ENCODE assay signal across 7 mouse cellular contexts in the genomic region with DNA sequence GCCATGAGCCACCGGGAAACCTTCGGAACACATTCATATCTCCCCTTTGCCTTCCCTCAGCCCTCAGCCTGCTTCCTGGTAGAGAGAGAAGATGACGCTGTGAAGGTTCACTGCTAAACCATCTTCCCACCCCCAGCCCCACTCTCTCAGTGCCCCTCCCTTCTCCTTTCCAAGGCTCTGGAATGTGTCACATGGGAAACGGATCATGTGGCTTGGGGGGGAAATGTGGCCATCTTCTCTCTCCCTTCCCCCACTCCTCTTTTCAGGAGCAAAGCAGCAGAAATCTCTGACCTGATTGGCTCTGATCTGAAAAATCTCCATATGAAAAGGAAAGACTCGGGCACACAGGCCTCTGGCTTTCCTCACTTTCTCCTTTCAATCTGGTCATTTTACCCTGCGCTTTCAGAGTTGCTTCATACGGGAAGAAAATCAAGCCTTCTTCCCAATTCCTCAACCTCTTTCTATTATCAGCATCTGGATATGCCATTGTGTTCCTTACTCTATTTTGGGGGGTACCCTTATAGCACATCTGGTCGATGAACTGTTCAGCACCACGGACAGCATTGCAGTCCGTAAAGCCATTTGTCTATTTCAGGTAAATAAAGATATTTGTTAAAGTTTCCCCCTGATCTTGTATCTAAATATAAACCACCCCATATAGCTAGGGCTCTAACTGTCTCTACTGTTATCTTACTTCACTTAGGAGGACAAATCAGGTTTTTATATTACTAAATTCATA. TPM values are rescaled to one million over a fixed set of nuclear protein-coding genes. Genes with fewer than 3 reads are reported as not detected.
DNase-seq lines count a peak whose midpoint lies in the region; ATAC-seq and TF ChIP-seq lines count a peak whose summit lies in the region.

No protein-coding gene starts in this region.

- H3K9ac ChIP-seq in ES-E14 (ENCODE audit: insufficient read depth, low read depth, low read length, poor library complexity, severe bottlenecking): peak overlapping the region; percentile 95
- peak overlapping the region; percentile 72 for H3K9ac ChIP-seq in hindbrain, embryonic 14.5 days

- no peaks in the 10 kb centered on the region for H3K27me3 ChIP-seq in E14TG2a.4 (ENCODE audit: insufficient read depth, low read length)
- H3K27me3 ChIP-seq in hindbrain, embryonic 14.5 days (ENCODE audit: control insufficient read depth, insufficient read depth, low read length): no peaks in the 10 kb centered on the region

- H3K4me1 ChIP-seq in E14TG2a.4 (replicated peaks; ENCODE audit: low read depth, low read length) (peaks cover 51% of the 10 kb centered on the region), ES-E14 (ENCODE audit: control insufficient read depth in 2 of 2, insufficient read depth in 2 of 2, low read length in 2 of 2, poor library complexity in 1 of 2) (peaks cover 8 to 13% of the 10 kb centered on the region in 2 experiments; a peak in 3 of 4 replicates)
- peaks cover 42% of the 10 kb centered on the region for H3K4me1 ChIP-seq in hindbrain, embryonic 14.5 days (replicated peaks; ENCODE audit: control insufficient read depth, insufficient read depth, low read length)

- DNase-seq in ES-E14 (ENCODE audit: low read depth, low spot score): peak; percentile 95
- peak; percentile 97 for DNase-seq in embryo, embryonic 10.5 days (ENCODE audit: low spot score)
- DNase-seq in hindbrain, embryonic 14.5 days (ENCODE audit: low spot score): peak; percentile 91
- peak; percentile 90 to 98 for DNase-seq in left cerebral cortex, postnatal 14 days (ENCODE audit: low spot score in 2 of 2)
- DNase-seq in retina, embryonic 14.5 days (ENCODE audit: low spot score): peak; percentile 96
- DNase-seq in thymus, postnatal 36 days: no peak

- ATAC-seq in hindbrain, embryonic 14.5 days (ENCODE audit: low FRiP score): peak; percentile 92

- no peaks in the 10 kb centered on the region for H3K9me3 ChIP-seq in E14TG2a.4 (ENCODE audit: low read length)
- no peaks in the 10 kb centered on the region for H3K9me3 ChIP-seq in ES-E14 (ENCODE audit: control insufficient read depth, insufficient read depth, low read depth, low read length)
- no peaks in the 10 kb centered on the region for H3K9me3 ChIP-seq in hindbrain, embryonic 14.5 days (ENCODE audit: control insufficient read depth, low read length)

- TF ChIP-seq CTCF in E14TG2a.4 (conservative IDR thresholded peaks at IDR 0.05; ENCODE audit: low read length): no peak

- in situ Hi-C loops in ES-E14 (cut with MboI; ENCODE audit: low sequenced_read_pairs in 2 of 2, unreplicated experiment in 2 of 2): no loop called here

- intact Hi-C loops in left cerebral cortex, postnatal 14 days (cut with DNase I): loop anchor here (2.0 to 5.0 kb wide), 2 partner anchors 19 to 34 kb away; a partner anchor contains a TSS

- H3K36me3 ChIP-seq in E14TG2a.4 (ENCODE audit: insufficient read depth, low read length) (peaks cover 47% of the 10 kb centered on the region), ES-E14 (ENCODE audit: control insufficient read depth, insufficient read depth, low read length, poor library complexity, severe bottlenecking) (peaks cover 3% of the 10 kb centered on the region; the same call in 1 of the 2 replicates)
- H3K36me3 ChIP-seq in hindbrain, embryonic 14.5 days (replicated peaks; ENCODE audit: control insufficient read depth, insufficient read depth): no peaks in the 10 kb centered on the region

- H3K4me3 ChIP-seq in E14TG2a.4 (replicated peaks; ENCODE audit: low read length) (peak overlapping the region; percentile 82), ES-E14 (ENCODE audit: insufficient read depth in 1 of 2, low read depth in 1 of 2, low read length in 2 of 2, poor library complexity in 1 of 2, severe bottlenecking in 1 of 2) (peak overlapping the region; percentile 68 to 95)
- H3K4me3 ChIP-seq in hindbrain, embryonic 14.5 days (replicated peaks; ENCODE audit: low read length): peak overlapping the region; percentile 51

- H3K4me2 ChIP-seq in hindbrain, embryonic 14.5 days (replicated peaks): peak overlapping the region; percentile 61

- WGBS in hindbrain, embryonic 14.5 days: 1% methylated on average over 10 of the region's 10 CpGs

- H3K27ac ChIP-seq in ES-E14 (ENCODE audit: insufficient read depth, low read depth, low read length, poor library complexity, severe bottlenecking): peak overlapping the region; percentile 85
- H3K27ac ChIP-seq in hindbrain, embryonic 14.5 days: peak overlapping the region; percentile 90

TF ChIP-seq in ES-E14, 5 proteins besides CTCF, POLR2A, EP300 and RAD21:
- TF ChIP-seq HCFC1 (IDR thresholded peaks at IDR 0.05; ENCODE audit: borderline replicate concordance, insufficient read depth, low read length): peak; percentile 70; the same call in 1 of the 2 replicates
- peak; percentile 71 for TF ChIP-seq CHD2 (IDR thresholded peaks at IDR 0.05; ENCODE audit: low read depth, low read length)
- TF ChIP-seq MAFK (IDR thresholded peaks at IDR 0.05; ENCODE audit: insufficient read depth, low read depth, low read length): no peak

RNA-seq across cellular contexts. Expression of a gene that starts 10.5 kb away (rescaled TPM):
- total RNA-seq in ES-E14 (2012; rRNA removed): 34.7 and 36.3 TPM in 2 replicates
- polyA plus RNA-seq in hindbrain, embryonic 14.5 days (2014; fragmentation: Nextera tagmentation; extraction: Ambion mirVana): 34.0 and 37.1 TPM in 2 replicates
- 10 to 100 TPM; 27.5 to 28.0 TPM for total RNA-seq in left cerebral cortex, postnatal 14 days (2021)

RNA-seq across cellular contexts. Expression of a gene that starts 32.3 kb away (rescaled TPM):
- total RNA-seq in ES-E14 (2012; rRNA removed): 10.7 and 15.4 TPM in 2 replicates
- 18.5 and 19.0 TPM in 2 replicates for polyA plus RNA-seq in hindbrain, embryonic 14.5 days (2014; fragmentation: Nextera tagmentation; extraction: Ambion mirVana)
- total RNA-seq in left cerebral cortex, postnatal 14 days (2021): 10 to 100 TPM; 45.1 to 49.4 TPM

RNA-seq across cellular contexts. Expression of a gene that starts 57.9 kb away (rescaled TPM):
- 4.3 TPM in 2 replicates for total RNA-seq in ES-E14 (2012; rRNA removed)
- polyA plus RNA-seq in hindbrain, embryonic 14.5 days (2014; fragmentation: Nextera tagmentation; extraction: Ambion mirVana): 3.2 and 3.3 TPM in 2 replicates
- 10 to 100 TPM; 14.2 to 14.6 TPM for total RNA-seq in left cerebral cortex, postnatal 14 days (2021)

Comparison
In these comparisons a context has a peak if more than half of its experiments do, and no peak if none do; other contexts are left out.
1. DNase-seq: peak in ES-E14 (single experiment), embryo, embryonic 10.5 days (single experiment), hindbrain, embryonic 14.5 days (single experiment), left cerebral cortex, postnatal 14 days (2 of 2) and retina, embryonic 14.5 days (single experiment); none in thymus, postnatal 36 days (0 of 2).
2. Peak in every context shown above with its lines, with median percentiles within 50 percentile points of each other: H3K4me3 ChIP-seq.